Mouse (Mus musculus) liver, embryonic 16.5 days (tissue): ENCODE measurements at regions not wholly inside any gene's neighbourhood (a gene's known extent, or its start where the extent isn't known, plus 50 kb on each side); places are given as distances from the start of the nearest gene placed in this dataset.
A peak's percentile ranks its signal among the peaks of the same experiment; 100 is the strongest.

Experiments used
- ATAC-seq: fragments of 200-750 bp; cut with Nextera tagmentation; 2 replicates; pipeline ENCODE4 v1.8.0; 2017; ENCODE audit warnings: low read depth, mild to moderate bottlenecking, moderate number of reproducible peaks, moderate library complexity
- H3K27ac ChIP-seq: fragments of 300-500 bp; sonication (generic); 2 replicates; pipeline ENCODE4 v1.5.1; 2014; ENCODE audit warnings: mild to moderate bottlenecking, low read length
- H3K27me3 ChIP-seq: fragments of 300-500 bp; sonication (generic); 2 replicates; pipeline ENCODE4 v1.6.1; 2014; ENCODE audit warnings: low read depth, low read length, mixed read lengths; ENCODE audit not compliant: control insufficient read depth, insufficient read depth
- H3K36me3 ChIP-seq: fragments of 300-500 bp; sonication (generic); 2 replicates; pipeline ENCODE4 v1.6.1; 2014; ENCODE audit warnings: mild to moderate bottlenecking; ENCODE audit not compliant: control insufficient read depth, insufficient read depth
- H3K4me1 ChIP-seq: fragments of 300-500 bp; sonication (generic); 2 replicates; pipeline ENCODE4 v1.6.1; 2014; ENCODE audit warnings: low read depth, low read length, mixed read lengths; ENCODE audit not compliant: control insufficient read depth
- H3K4me2 ChIP-seq: fragments of 300-500 bp; sonication (generic); 2 replicates; pipeline ENCODE4 v1.6.1; 2014; ENCODE audit warnings: low read depth, low read length, mixed read lengths
- H3K4me3 ChIP-seq: fragments of 300-500 bp; sonication (generic); 2 replicates; pipeline ENCODE4 v1.5.1; 2014; ENCODE audit warnings: low read depth, mild to moderate bottlenecking, low read length
- H3K9ac ChIP-seq: fragments of 300-500 bp; sonication (generic); 2 replicates; pipeline ENCODE4 v1.6.1; 2014; ENCODE audit warnings: low read depth, low read length
- H3K9me3 ChIP-seq: fragments of 300-500 bp; sonication (generic); replicated peaks from 2 replicates; pipeline ENCODE4 v1.6.1; 2016; ENCODE audit warnings: low read length; ENCODE audit not compliant: control insufficient read depth
- WGBS: fragments of 180-500 bp; shearing (Covaris S2); extraction: QIAGEN DNeasy Blood & Tissue Kit; methylation state at CpG from one replicate; pipeline ENCODE4 v1.1.7; 2014; ENCODE audit not compliant: insufficient replicate concordance; 5-methylcytosine and 5-hydroxymethylcytosine counted together

GRCm38 (mm10) chr4:98282275-98282674 is 100.8 kb downstream of the Tm2d1 start:
- Histone ChIP-seq H3K27me3 (no peaks in the 10 kb centered on the region), H3K4me1 (no peaks in the 10 kb centered on the region), H3K4me3 (no peak overlapping the region), H3K9me3 (no peaks in the 10 kb centered on the region), H3K36me3 (no peaks in the 10 kb centered on the region), H3K4me2 (no peak overlapping the region), H3K9ac (no peak overlapping the region), H3K27ac (no peak overlapping the region)
- ATAC-seq: no peak
- 20% methylated on average over 2 of the region's 2 CpGs for WGBS

- H3K9ac ChIP-seq: no peak overlapping the region
- no peak overlapping the region for H3K4me2 ChIP-seq
- H3K27ac ChIP-seq: no peak overlapping the region
- ATAC-seq: no peak
- H3K27me3 ChIP-seq: no peaks in the 10 kb centered on the region
- 63% methylated on average over 7 of the region's 7 CpGs for WGBS
- H3K36me3 ChIP-seq: no peaks in the 10 kb centered on the region
- no peak overlapping the region for H3K4me3 ChIP-seq
- H3K4me1 ChIP-seq: no peaks in the 10 kb centered on the region
- no peaks in the 10 kb centered on the region for H3K9me3 ChIP-seq
Observed at GRCm38 (mm10) chr4:98258336-98258735, 124.8 kb downstream of the Tm2d1 start.

GRCm38 (mm10) chr4:98257711-98258110 is 125.4 kb downstream of the Tm2d1 start:
- H3K27ac ChIP-seq: no peak overlapping the region
- H3K36me3 ChIP-seq: no peaks in the 10 kb centered on the region
- no peak for ATAC-seq
- no peaks in the 10 kb centered on the region for H3K4me1 ChIP-seq
- WGBS: 82% methylated on average over 9 of the region's 9 CpGs
- H3K4me3 ChIP-seq: no peak overlapping the region
- H3K9ac ChIP-seq: no peak overlapping the region
- H3K27me3 ChIP-seq: no peaks in the 10 kb centered on the region
- no peaks in the 10 kb centered on the region for H3K9me3 ChIP-seq
- H3K4me2 ChIP-seq: no peak overlapping the region

GRCm38 (mm10) chr4:98254856-98255853 is 128.0 kb downstream of the Tm2d1 start:
- Histone ChIP-seq H3K9ac (no peak overlapping the region), H3K27me3 (no peaks in the 10 kb centered on the region), H3K36me3 (no peaks in the 10 kb centered on the region), H3K9me3 (no peaks in the 10 kb centered on the region), H3K4me3 (no peak overlapping the region), H3K4me1 (no peaks in the 10 kb centered on the region), H3K4me2 (no peak overlapping the region), H3K27ac (no peak overlapping the region)
- no peak for ATAC-seq
- 55% methylated on average over 18 of the region's 18 CpGs for WGBS

- Histone ChIP-seq H3K4me3 (no peak overlapping the region), H3K27me3 (no peaks in the 10 kb centered on the region), H3K9ac (no peak overlapping the region), H3K9me3 (no peaks in the 10 kb centered on the region), H3K36me3 (no peaks in the 10 kb centered on the region), H3K4me2 (no peak overlapping the region), H3K4me1 (no peaks in the 10 kb centered on the region; the same call in 1 of the 2 replicates), H3K27ac (no peak overlapping the region)
- no peak for ATAC-seq
- 15% methylated on average over 15 of the region's 16 CpGs for WGBS
Observed at GRCm38 (mm10) chr4:98243941-98244929, 138.9 kb downstream of the Tm2d1 start.

GRCm38 (mm10) chr4:98243502-98243901 is 139.6 kb downstream of the Tm2d1 start:
- 5% methylated on average over 6 of the region's 6 CpGs for WGBS
- no peak for ATAC-seq

GRCm38 (mm10) chr4:98241921-98242320 is 141.2 kb downstream of the Tm2d1 start:
- Histone ChIP-seq H3K4me2 (no peak overlapping the region), H3K27ac (no peak overlapping the region), H3K4me3 (no peak overlapping the region), H3K27me3 (no peaks in the 10 kb centered on the region), H3K9me3 (no peaks in the 10 kb centered on the region), H3K36me3 (no peaks in the 10 kb centered on the region), H3K9ac (no peak overlapping the region), H3K4me1 (no peaks in the 10 kb centered on the region; the same call in 1 of the 2 replicates)
- ATAC-seq: no peak
- 73% methylated on average over 2 of the region's 2 CpGs for WGBS

More at GRCm38 (mm10) chr4:98243502-98243901, 139.6 kb downstream of the Tm2d1 start:
- no peak overlapping the region for H3K4me3 ChIP-seq
- no peak overlapping the region for H3K9ac ChIP-seq
- no peaks in the 10 kb centered on the region; the same call in 1 of the 2 replicates for H3K4me1 ChIP-seq
- no peaks in the 10 kb centered on the region for H3K9me3 ChIP-seq
- no peaks in the 10 kb centered on the region for H3K36me3 ChIP-seq
- no peaks in the 10 kb centered on the region for H3K27me3 ChIP-seq
- no peak overlapping the region for H3K27ac ChIP-seq
- no peak overlapping the region for H3K4me2 ChIP-seq

GRCm38 (mm10) chr4:98240289-98240688 is 142.8 kb downstream of the Tm2d1 start:
- ATAC-seq: peak; percentile 88
- no peaks in the 10 kb centered on the region for H3K36me3 ChIP-seq

More at GRCm38 (mm10) chr4:98240289-98240688, 142.8 kb downstream of the Tm2d1 start:
- no peaks in the 10 kb centered on the region for H3K27me3 ChIP-seq
- H3K4me3 ChIP-seq: no peak overlapping the region
- H3K4me1 ChIP-seq: no peaks in the 10 kb centered on the region; the same call in 1 of the 2 replicates
- H3K9ac ChIP-seq: no peak overlapping the region
- no peak overlapping the region for H3K4me2 ChIP-seq
- H3K9me3 ChIP-seq: no peaks in the 10 kb centered on the region
- no peak overlapping the region for H3K27ac ChIP-seq
